Mouse (Mus musculus): ENCODE results near the gene Zfp493. TPM values are rescaled to one million over a fixed set of nuclear protein-coding genes. Genes with fewer than 3 reads are reported as not detected.
"Not testable (repeated sequence)": the region's sequence is repeated elsewhere in the genome, so short reads cannot be mapped to it uniquely, and the experiment has no call there.

Zfp493 gene
- total RNA-seq, 2 experiments from 2014 or later, result 3.6 to 5.5 TPM

- intact Hi-C loops (cut with DNase I); DNase-seq (ENCODE audit: low spot score in 2 of 2): not testable (repeated sequence)
These were observed 53.6 kb downstream of the Zfp493 start for GRCm38 (mm10) chr13:67833137-67833536.

Other genes with a start within 250 kb of the Zfp493 start
- gene Zfp748, start 225.9 kb upstream of the Zfp493 start, total RNA-seq (2021), result 1 to 10 TPM; 9.3 to 9.8 TPM
- 1 to 10 TPM; 8.7 to 9.2 TPM for gene Zfp729b, start 170.0 kb upstream of the Zfp493 start, total RNA-seq (2021)
- 1 to 10 TPM; 1.1 TPM for gene Gm49345, start 141.9 kb upstream of the Zfp493 start, total RNA-seq (2021)
- gene Zfp729a, start 141.9 kb upstream of the Zfp493 start, total RNA-seq (2021), result 1 to 10 TPM; 7.2 to 9.8 TPM
- gene Zfp738, start 92.6 kb upstream of the Zfp493 start, total RNA-seq (2021), result 10 to 100 TPM; 23.5 to 24.2 TPM
- gene Zfp65, start 50.5 kb upstream of the Zfp493 start, total RNA-seq (2021), result 10 to 100 TPM; 13.2 to 13.7 TPM
- gene Zfp85, start 24.5 kb upstream of the Zfp493 start, total RNA-seq (2021), result 1 to 10 TPM; 5.0 to 5.8 TPM
- 1 to 10 TPM; 5.8 to 7.2 TPM for gene Zfp273, start 34.0 kb downstream of the Zfp493 start, total RNA-seq (2021)
- gene Gm10037, start 51.4 kb downstream of the Zfp493 start, total RNA-seq (2021), result 10 to 100 TPM in 1 of 2 experiments, 1 to 10 TPM in 1; 7.0 to 10.2 TPM
- gene BC048507, start 83.6 kb downstream of the Zfp493 start, total RNA-seq (2021), result not detected

Measured in left cerebral cortex, postnatal 14 days (tissue).